Mouse (Mus musculus): ENCODE data around the gene Nfkbia. TPM values are rescaled to one million over a fixed set of nuclear protein-coding genes. Genes with fewer than 3 reads are reported as not detected.

Nfkbia gene
- polyA plus RNA-seq, 1 experiment: 43.2 TPM

DNA sequence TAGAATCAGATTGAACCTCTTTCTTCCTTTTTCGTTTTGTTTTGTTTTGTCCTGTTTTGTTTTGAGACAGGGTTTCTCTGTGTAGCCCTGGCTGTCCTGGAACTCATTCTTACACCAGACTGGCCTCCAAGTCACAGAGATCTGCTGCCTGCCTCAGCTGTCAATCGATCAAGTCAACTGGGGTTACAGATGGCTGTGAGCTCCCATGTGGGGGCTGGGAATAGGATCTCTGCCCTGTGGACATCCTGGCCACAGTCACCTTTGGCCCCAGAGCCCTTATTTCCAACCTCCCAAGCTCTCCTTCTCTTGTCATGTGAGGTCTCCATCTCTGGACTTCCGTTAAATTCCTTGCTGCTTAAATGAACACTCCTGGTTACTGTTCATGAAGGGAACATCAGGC is 13.5 kb downstream of the Nfkbia start:
- Histone ChIP-seq H3K79me2 (ENCODE audit: control insufficient read depth, insufficient read depth) (no peaks in the 10 kb centered on the region), H3K79me3 (ENCODE audit: low read depth) (no peaks in the 10 kb centered on the region), H3ac (ENCODE audit: control insufficient read depth, insufficient read length, low read depth) (no peak overlapping the region), H3K36me3 (ENCODE audit: control insufficient read depth, insufficient read depth) (no peaks in the 10 kb centered on the region), H3K27me3 (ENCODE audit: control insufficient read depth, insufficient read depth, insufficient read length) (no peaks in the 10 kb centered on the region), H3K4me3 (ENCODE audit: insufficient read depth, poor library complexity, severe bottlenecking) (no peak overlapping the region)
- TF ChIP-seq USF1 (IDR thresholded peaks at IDR 0.05; ENCODE audit: low read depth): no peak
- no peak for TF ChIP-seq MYOD1 (IDR thresholded peaks at IDR 0.05; ENCODE audit: control insufficient read depth, insufficient read length, low read depth)
- no peak for TF ChIP-seq CEBPB (IDR thresholded peaks at IDR 0.05; ENCODE audit: low read depth)

DNA sequence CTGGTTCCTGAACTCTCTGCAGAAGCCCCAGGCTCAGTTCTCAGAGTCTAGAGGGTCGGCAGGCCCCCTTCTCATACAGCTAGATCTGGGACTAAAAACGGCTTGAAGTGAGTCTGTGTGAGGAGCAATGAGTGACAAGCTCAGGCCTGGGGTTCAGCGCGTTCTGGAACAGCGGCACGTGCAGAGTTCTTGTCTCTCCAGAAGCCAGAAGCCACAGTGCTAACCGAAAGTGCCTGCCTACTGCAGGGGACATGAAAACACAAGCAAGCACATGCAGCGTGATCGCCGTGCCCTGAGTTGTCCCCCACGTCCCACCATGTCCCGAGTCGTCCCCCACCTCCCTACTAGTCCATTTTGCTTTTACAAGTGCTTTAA is 18.3 kb downstream of the Nfkbia start:
- H3K4me3 ChIP-seq (ENCODE audit: insufficient read depth, poor library complexity, severe bottlenecking): no peak overlapping the region
- H3K27me3 ChIP-seq (ENCODE audit: control insufficient read depth, insufficient read depth, insufficient read length): no peaks in the 10 kb centered on the region

DNA sequence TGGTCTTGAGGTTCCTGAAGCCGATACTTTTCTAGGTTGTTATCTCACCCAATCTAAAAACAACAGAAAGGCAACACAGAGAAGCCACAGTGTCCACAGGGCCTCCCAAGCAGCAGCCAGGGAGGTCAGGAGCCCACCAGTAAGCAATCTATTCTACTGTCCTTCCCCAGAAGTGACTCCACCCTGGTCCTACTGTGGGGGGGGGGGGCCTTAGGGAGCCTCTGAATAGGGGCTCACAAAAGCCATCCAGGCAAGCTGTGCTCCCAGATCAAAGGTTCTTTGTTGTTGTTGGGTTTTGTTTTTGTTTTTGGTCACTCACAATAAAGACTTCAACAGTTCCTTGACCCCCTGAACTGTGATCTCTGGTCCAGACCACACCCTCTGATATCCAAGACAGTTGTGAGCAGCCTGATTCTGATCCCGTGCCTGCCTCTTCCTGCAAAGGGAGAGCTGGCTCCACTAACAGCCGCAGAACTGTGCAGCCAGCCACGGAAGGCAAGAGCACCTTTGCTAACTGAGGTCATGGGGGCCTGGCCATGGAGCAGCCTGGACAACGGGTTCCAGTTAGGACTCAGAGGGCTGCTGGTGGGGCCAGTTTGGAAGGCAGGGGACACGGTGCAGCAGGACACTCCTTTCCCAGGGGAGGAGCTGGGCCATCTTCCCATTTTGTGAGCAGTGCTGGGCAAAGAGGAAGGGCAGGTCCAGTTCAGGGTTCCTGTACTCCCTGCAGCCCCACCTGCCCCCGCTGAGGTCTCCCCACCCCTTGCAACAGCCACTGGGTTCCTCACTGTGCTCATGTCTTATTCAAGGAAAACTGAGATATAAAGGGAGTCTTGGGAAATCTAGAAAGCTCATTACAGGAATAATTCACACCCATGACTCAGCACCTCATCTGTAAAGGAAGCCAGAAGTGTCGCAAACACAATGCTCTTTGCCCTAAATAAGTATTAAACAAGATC is 18.9 kb downstream of the Nfkbia start:
- Histone ChIP-seq H3K79me3 (ENCODE audit: low read depth) (no peaks in the 10 kb centered on the region), H3K36me3 (ENCODE audit: control insufficient read depth, insufficient read depth) (no peaks in the 10 kb centered on the region), H3K27me3 (ENCODE audit: control insufficient read depth, insufficient read depth, insufficient read length) (no peaks in the 10 kb centered on the region), H3ac (ENCODE audit: control insufficient read depth, insufficient read length, low read depth) (peak overlapping the region; percentile 45), H3K79me2 (ENCODE audit: control insufficient read depth, insufficient read depth) (no peaks in the 10 kb centered on the region), H3K4me3 (ENCODE audit: insufficient read depth, poor library complexity, severe bottlenecking) (no peak overlapping the region)
- TF ChIP-seq MAX (IDR thresholded peaks at IDR 0.05) (no peak), CEBPB (IDR thresholded peaks at IDR 0.05; ENCODE audit: low read depth) (peak; percentile 50), CTCF (IDR thresholded peaks at IDR 0.05; ENCODE audit: control insufficient read depth, insufficient read depth, insufficient read length) (no peak), USF1 (IDR thresholded peaks at IDR 0.05; ENCODE audit: low read depth) (no peak), FOSL1 (IDR thresholded peaks at IDR 0.05; ENCODE audit: insufficient read depth, low read length, poor library complexity, severe bottlenecking) (no peak)

More for the DNA sequence above, 18.3 kb downstream of the Nfkbia start:
- Histone ChIP-seq H3K79me3 (ENCODE audit: low read depth) (no peaks in the 10 kb centered on the region), H3K79me2 (ENCODE audit: control insufficient read depth, insufficient read depth) (no peaks in the 10 kb centered on the region), H3K36me3 (ENCODE audit: control insufficient read depth, insufficient read depth) (no peaks in the 10 kb centered on the region), H3ac (ENCODE audit: control insufficient read depth, insufficient read length, low read depth) (no peak overlapping the region)
- TF ChIP-seq MYOD1 (IDR thresholded peaks at IDR 0.05; ENCODE audit: control insufficient read depth, insufficient read length, low read depth) (no peak), CEBPB (IDR thresholded peaks at IDR 0.05; ENCODE audit: low read depth) (no peak), MAX (IDR thresholded peaks at IDR 0.05) (no peak), USF1 (IDR thresholded peaks at IDR 0.05; ENCODE audit: low read depth) (no peak)

DNA sequence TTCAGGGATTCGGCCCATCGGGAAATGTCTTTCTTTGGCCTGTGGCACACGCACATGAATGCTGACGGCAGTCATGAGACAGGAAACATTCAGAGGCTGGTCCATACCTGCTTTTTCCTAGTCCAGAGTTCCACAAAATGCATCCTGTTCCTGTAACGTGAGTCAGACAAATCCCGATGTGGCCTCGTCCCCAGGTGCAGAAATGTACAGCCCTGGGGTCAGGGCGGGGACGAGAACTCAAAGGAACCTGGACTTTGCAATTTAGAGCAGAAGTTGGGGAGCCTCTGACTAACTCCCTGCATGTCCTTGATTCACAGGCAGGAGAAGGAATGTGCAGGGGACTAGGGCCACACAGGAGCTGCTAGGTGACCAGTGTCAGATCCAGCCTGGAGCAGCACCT is 21.1 kb downstream of the Nfkbia start:
- no peaks in the 10 kb centered on the region for H3K27me3 ChIP-seq (ENCODE audit: control insufficient read depth, insufficient read depth, insufficient read length)
- H3K79me3 ChIP-seq (ENCODE audit: low read depth): no peaks in the 10 kb centered on the region
- TF ChIP-seq MYOD1 (IDR thresholded peaks at IDR 0.05; ENCODE audit: control insufficient read depth, insufficient read length, low read depth): no peak
- TF ChIP-seq USF1 (IDR thresholded peaks at IDR 0.05; ENCODE audit: low read depth): no peak
- TF ChIP-seq CEBPB (IDR thresholded peaks at IDR 0.05; ENCODE audit: low read depth): no peak
- TF ChIP-seq MAX (IDR thresholded peaks at IDR 0.05): no peak
- no peak for TF ChIP-seq CTCF (IDR thresholded peaks at IDR 0.05; ENCODE audit: control insufficient read depth, insufficient read depth, insufficient read length)
- no peak for TF ChIP-seq MYOG (IDR thresholded peaks at IDR 0.05; ENCODE audit: control insufficient read depth, extremely low read depth, insufficient read length)
- TF ChIP-seq FOSL1 (IDR thresholded peaks at IDR 0.05; ENCODE audit: insufficient read depth, low read length, poor library complexity, severe bottlenecking): no peak
- no peak overlapping the region for H3K4me3 ChIP-seq (ENCODE audit: insufficient read depth, poor library complexity, severe bottlenecking)
- no peaks in the 10 kb centered on the region for H3K79me2 ChIP-seq (ENCODE audit: control insufficient read depth, insufficient read depth)
- H3K36me3 ChIP-seq (ENCODE audit: control insufficient read depth, insufficient read depth): no peaks in the 10 kb centered on the region
- H3ac ChIP-seq (ENCODE audit: control insufficient read depth, insufficient read length, low read depth): no peak overlapping the region

DNA sequence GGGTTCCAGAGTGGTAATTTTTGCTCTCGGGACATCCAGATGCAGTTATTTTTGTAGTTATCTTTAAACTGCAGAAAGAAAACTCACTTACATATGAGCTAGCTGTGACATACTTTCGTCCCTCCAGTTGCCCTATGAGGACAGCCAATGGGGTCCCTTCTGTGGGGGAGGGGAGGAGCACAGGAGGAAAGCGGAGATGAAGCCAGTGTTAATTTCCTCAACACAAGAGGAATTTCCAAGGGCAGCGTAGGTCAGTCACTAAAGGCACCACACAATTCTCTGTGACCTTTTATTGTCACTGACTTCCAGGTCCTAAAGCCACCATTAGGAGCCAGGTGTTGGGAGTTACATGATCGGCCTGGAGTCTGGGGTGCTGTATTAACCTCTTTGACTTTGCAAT is 22.0 kb downstream of the Nfkbia start:
- TF ChIP-seq USF1 (IDR thresholded peaks at IDR 0.05; ENCODE audit: low read depth): no peak
- no peak for TF ChIP-seq CEBPB (IDR thresholded peaks at IDR 0.05; ENCODE audit: low read depth)
- Histone ChIP-seq H3K4me3 (ENCODE audit: insufficient read depth, poor library complexity, severe bottlenecking) (no peak overlapping the region), H3K79me3 (ENCODE audit: low read depth) (no peaks in the 10 kb centered on the region), H3ac (ENCODE audit: control insufficient read depth, insufficient read length, low read depth) (no peak overlapping the region), H3K79me2 (ENCODE audit: control insufficient read depth, insufficient read depth) (no peaks in the 10 kb centered on the region), H3K36me3 (ENCODE audit: control insufficient read depth, insufficient read depth) (no peaks in the 10 kb centered on the region), H3K27me3 (ENCODE audit: control insufficient read depth, insufficient read depth, insufficient read length) (no peaks in the 10 kb centered on the region)

DNA sequence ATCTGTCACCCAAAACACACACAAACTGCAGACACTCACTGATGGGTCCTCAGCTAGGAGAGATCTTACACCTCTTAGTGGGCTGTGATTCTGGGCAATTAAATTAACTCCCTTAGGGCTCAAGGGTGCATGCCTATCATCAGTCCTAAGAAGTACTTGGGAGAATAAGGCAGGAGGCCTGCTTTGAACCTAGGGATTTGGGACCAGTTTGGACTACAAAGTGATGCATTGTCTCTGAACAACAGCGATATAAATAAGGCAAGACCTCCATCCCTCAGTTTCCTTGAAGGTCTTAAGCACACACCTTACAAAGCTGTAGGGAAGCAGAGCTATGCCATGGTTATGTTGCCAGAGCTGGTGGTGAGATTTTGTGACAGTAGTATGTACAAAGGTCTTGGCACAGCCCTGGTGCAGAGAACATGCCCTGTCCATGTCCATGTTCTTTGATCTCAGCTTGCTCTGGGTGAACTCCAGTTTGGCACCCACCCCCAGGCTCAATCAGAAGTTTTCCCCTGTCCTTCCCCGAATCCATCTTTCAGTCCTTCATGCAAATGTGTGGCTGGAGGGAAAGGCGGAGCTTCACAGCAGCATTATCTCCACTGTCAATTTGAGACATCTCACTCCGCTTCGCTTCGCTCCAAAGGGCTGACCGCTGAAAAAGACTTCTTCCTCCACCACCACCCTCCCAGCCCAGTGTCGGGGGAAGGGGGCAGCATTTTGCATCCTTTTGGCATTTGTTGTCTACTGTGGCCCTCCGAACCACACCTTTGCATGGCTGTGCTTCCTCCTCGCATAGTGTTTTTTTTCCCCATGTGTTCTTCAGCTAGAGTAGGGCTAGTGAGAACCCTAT is 24.9 kb downstream of the Nfkbia start:
- TF ChIP-seq MYOG (IDR thresholded peaks at IDR 0.05; ENCODE audit: control insufficient read depth, extremely low read depth, insufficient read length): no peak
- TF ChIP-seq USF1 (IDR thresholded peaks at IDR 0.05; ENCODE audit: low read depth): no peak
- TF ChIP-seq MYOD1 (IDR thresholded peaks at IDR 0.05; ENCODE audit: control insufficient read depth, insufficient read length, low read depth): no peak
- no peak for TF ChIP-seq MAX (IDR thresholded peaks at IDR 0.05)
- H3K79me3 ChIP-seq (ENCODE audit: low read depth): no peaks in the 10 kb centered on the region
- H3ac ChIP-seq (ENCODE audit: control insufficient read depth, insufficient read length, low read depth): no peak overlapping the region
- H3K27me3 ChIP-seq (ENCODE audit: control insufficient read depth, insufficient read depth, insufficient read length): no peaks in the 10 kb centered on the region
- no peaks in the 10 kb centered on the region for H3K36me3 ChIP-seq (ENCODE audit: control insufficient read depth, insufficient read depth)
- H3K4me3 ChIP-seq (ENCODE audit: insufficient read depth, poor library complexity, severe bottlenecking): no peak overlapping the region
- no peaks in the 10 kb centered on the region for H3K79me2 ChIP-seq (ENCODE audit: control insufficient read depth, insufficient read depth)

All from C2C12 (cell line).